Mouse (Mus musculus) hindbrain, embryonic 10.5 days (tissue): ENCODE results near the gene Rph3al. TPM values are rescaled to one million over a fixed set of nuclear protein-coding genes. Genes with fewer than 3 reads are reported as not detected.
A peak's percentile ranks its signal among the peaks of the same experiment; 100 is the strongest.

Experiments
- DNase-seq: peaks from one replicate; pipeline ENCODE4 v3.0.0-alpha.2; 2017; ENCODE audit warnings: low spot score
- H3K27ac ChIP-seq: fragments of 300-500 bp; sonication (generic); 2 replicates; pipeline ENCODE4 v1.5.1; 2016; ENCODE audit warnings: mild to moderate bottlenecking, moderate library complexity
- H3K27me3 ChIP-seq: fragments of 300-500 bp; sonication (generic); 2 replicates; pipeline ENCODE4 v1.6.1; 2016; ENCODE audit warnings: mild to moderate bottlenecking; ENCODE audit not compliant: poor library complexity, insufficient read depth, severe bottlenecking
- H3K36me3 ChIP-seq: fragments of 300-500 bp; sonication (generic); 2 replicates; pipeline ENCODE4 v1.6.1; 2016; ENCODE audit warnings: mild to moderate bottlenecking, moderate library complexity
- H3K4me1 ChIP-seq: fragments of 300-500 bp; sonication (generic); replicated peaks from 2 replicates; pipeline ENCODE4 v1.6.1; 2016; ENCODE audit warnings: mild to moderate bottlenecking
- H3K4me3 ChIP-seq: fragments of 300-500 bp; sonication (generic); 2 replicates; pipeline ENCODE4 v1.5.1; 2016; ENCODE audit warnings: mild to moderate bottlenecking, moderate library complexity
- H3K9me3 ChIP-seq: fragments of 300-500 bp; sonication (generic); 2 replicates; pipeline ENCODE4 v1.6.1; 2016; ENCODE audit warnings: mild to moderate bottlenecking, moderate library complexity
- WGBS: fragments of 180-500 bp; shearing (Covaris S2); methylation state at CpG from one replicate; pipeline ENCODE4 v1.1.7; 2016; 5-methylcytosine and 5-hydroxymethylcytosine counted together
- polyA plus RNA-seq: library from polyadenylated mRNA; unstranded; fragments of >200 nt; fragmentation: Nextera tagmentation; extraction: Ambion mirVana; gene quantifications from 2 replicates; pipeline ENCODE4 v1.2.1, GENCODE M21; 2016

The Rph3al gene
- polyA plus RNA-seq, 1 experiment from 2014 or later, result 2.4 TPM

GRCm38 (mm10) chr11:75865253-75865619, 73.0 kb downstream of the Rph3al start:
- peaks cover 59% of the 10 kb centered on the region for H3K4me1 ChIP-seq
- no peak overlapping the region for H3K4me3 ChIP-seq
- H3K9me3 ChIP-seq, result no peaks in the 10 kb centered on the region
- DNase-seq, result no peak
- 49% methylated on average over 7 of the region's 7 CpGs for WGBS
- H3K27ac ChIP-seq, result peak overlapping the region; percentile 67; the same call in 1 of the 2 replicates
- 0 out of 2 replicates have a peak, but pooled peaks cover 4% of the 10 kb centered on the region for H3K27me3 ChIP-seq
- no peaks in the 10 kb centered on the region for H3K36me3 ChIP-seq

DNA sequence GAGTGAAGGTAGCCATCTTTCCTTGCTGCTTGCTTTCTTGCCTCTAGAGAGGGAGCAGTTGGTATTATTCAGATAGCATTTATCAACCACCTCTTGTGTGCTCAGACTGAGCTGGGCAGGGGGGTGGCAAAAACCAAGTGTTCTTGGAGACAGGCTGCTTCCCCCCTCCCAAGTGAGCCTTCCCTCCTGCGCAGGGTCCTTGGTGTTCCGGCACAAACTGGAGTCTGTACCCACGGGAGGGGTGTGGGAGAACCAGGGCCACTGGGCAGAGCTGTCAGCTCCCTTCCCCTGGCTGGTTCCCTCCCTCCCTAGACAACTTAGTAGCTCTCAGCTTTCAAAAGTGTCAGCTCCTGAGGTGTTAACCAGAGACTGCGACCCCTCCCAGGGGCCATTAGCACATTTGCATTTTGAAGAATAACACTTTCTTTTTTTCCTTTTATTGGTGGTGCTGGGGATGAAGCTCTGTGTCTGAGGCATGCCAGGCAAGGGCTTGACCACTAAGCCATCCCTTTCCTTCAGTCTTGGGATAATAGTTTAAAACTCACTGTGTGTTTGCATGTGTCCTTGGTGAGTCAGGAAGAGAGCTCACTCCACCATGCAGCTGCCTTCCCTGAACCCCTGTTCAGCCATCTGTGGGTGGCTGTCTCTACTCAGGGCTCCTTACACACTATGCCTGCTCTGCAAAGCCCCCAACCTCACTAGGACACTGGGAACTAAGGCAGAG, 73.5 kb downstream of the Rph3al start:
- Histone ChIP-seq H3K4me1 (peaks cover 58% of the 10 kb centered on the region), H3K27ac (peak overlapping the region; percentile 67), H3K36me3 (no peaks in the 10 kb centered on the region), H3K9me3 (no peaks in the 10 kb centered on the region), H3K27me3 (0 out of 2 replicates have a peak, but pooled peaks cover 4% of the 10 kb centered on the region), H3K4me3 (no peak overlapping the region)
- 36% methylated on average over 4 of the region's 4 CpGs for WGBS
- no peak for DNase-seq

DNA sequence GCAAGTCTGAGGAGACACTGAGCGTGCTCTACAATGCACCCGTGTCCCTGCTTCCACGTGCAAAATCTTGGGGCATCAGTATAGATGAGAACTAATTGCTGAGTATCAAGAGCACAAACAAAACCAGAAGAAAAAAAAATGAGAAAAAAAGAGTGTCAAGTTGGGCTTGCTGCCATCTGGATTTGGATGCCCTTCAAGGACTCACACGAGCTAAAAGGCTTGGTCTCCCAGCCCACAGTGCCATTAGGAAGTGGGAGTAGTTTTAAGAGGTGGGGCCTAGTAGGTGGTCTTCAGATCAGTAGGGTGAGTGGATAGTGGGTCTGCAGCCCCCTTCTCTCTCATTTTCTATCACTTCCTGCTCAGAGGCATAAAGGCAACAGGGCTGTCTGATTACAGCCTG, 75.8 kb downstream of the Rph3al start:
- 87% methylated on average over 4 of the region's 4 CpGs for WGBS
- H3K4me1 ChIP-seq, result peaks cover 67% of the 10 kb centered on the region
- no peaks in the 10 kb centered on the region for H3K9me3 ChIP-seq
- no peak for DNase-seq
- H3K36me3 ChIP-seq, result no peaks in the 10 kb centered on the region
- H3K27me3 ChIP-seq, result 0 out of 2 replicates have a peak, but pooled peaks cover 2% of the 10 kb centered on the region
- H3K27ac ChIP-seq, result no peak overlapping the region
- no peak overlapping the region for H3K4me3 ChIP-seq

DNA sequence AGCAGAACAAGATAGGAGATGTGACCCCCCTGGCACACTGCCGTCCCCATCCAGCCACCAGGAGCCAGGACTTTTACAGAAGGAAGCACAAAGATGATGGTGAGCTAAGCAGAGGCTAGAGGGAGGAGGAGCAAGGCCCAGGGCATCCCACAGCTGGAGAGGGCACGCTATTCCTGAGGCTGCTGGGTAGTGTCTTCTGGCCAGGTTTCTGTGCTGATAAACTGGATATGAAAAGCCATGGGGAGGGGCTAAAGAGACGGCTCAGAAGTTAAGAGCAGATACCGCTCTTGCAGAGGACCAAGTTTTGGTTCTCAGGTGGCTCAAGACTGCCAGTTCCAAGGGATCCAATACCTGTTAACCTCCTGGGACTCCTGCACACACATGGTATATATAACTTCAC, 76.6 kb downstream of the Rph3al start:
- H3K4me1 ChIP-seq, result peaks cover 67% of the 10 kb centered on the region
- WGBS, result 70% methylated on average over 4 of the region's 4 CpGs
- H3K27me3 ChIP-seq, result no peaks in the 10 kb centered on the region
- no peak overlapping the region for H3K27ac ChIP-seq
- no peak overlapping the region for H3K4me3 ChIP-seq
- H3K36me3 ChIP-seq, result no peaks in the 10 kb centered on the region
- no peak for DNase-seq
- H3K9me3 ChIP-seq, result no peaks in the 10 kb centered on the region

DNA sequence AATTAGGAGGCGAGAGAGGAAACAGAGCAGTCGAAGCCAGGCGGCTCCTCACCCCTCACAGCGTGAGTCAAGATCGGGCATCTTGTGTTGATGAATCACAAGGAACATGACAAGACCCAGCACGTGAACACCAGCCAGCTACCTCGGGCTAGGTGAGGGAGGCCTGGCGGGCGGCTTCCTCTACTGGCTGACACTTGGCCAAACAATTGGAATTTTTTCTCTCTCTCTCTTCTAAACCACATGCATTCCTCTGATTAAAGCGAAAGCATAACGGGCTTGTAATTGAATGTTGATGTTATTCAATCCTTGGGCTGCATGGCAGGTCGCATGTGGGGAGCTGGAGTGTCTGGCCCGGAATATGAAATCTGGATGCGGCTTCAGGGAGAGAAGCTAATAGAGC, 77.0 kb downstream of the Rph3al start:
- Histone ChIP-seq H3K27ac (no peak overlapping the region), H3K4me3 (no peak overlapping the region), H3K27me3 (no peaks in the 10 kb centered on the region), H3K36me3 (no peaks in the 10 kb centered on the region), H3K4me1 (peaks cover 62% of the 10 kb centered on the region), H3K9me3 (no peaks in the 10 kb centered on the region)
- WGBS, result 65% methylated on average over 14 of the region's 14 CpGs
- no peak for DNase-seq

GRCm38 (mm10) chr11:75859460-75859859, 78.8 kb downstream of the Rph3al start:
- Histone ChIP-seq H3K4me1 (peaks cover 45% of the 10 kb centered on the region), H3K4me3 (no peak overlapping the region), H3K27me3 (no peaks in the 10 kb centered on the region), H3K27ac (peak overlapping the region; percentile 29; the same call in 1 of the 2 replicates), H3K36me3 (no peaks in the 10 kb centered on the region), H3K9me3 (no peaks in the 10 kb centered on the region)
- no peak for DNase-seq
- WGBS, result 55% methylated on average over 8 of the region's 8 CpGs

- peaks cover 45% of the 10 kb centered on the region for H3K4me1 ChIP-seq
- no peak overlapping the region for H3K4me3 ChIP-seq
- peak overlapping the region; percentile 45; the same call in 1 of the 2 replicates for H3K27ac ChIP-seq
- no peaks in the 10 kb centered on the region for H3K27me3 ChIP-seq
- DNase-seq, result no peak
- no peaks in the 10 kb centered on the region for H3K36me3 ChIP-seq
- 77% methylated on average over 2 of the region's 2 CpGs for WGBS
- H3K9me3 ChIP-seq, result no peaks in the 10 kb centered on the region
Observed at GRCm38 (mm10) chr11:75858975-75859374, 79.3 kb downstream of the Rph3al start.

GRCm38 (mm10) chr11:75857781-75858180, 80.4 kb downstream of the Rph3al start:
- Histone ChIP-seq H3K27me3 (0 out of 2 replicates have a peak, but pooled peaks cover 5% of the 10 kb centered on the region), H3K36me3 (no peaks in the 10 kb centered on the region), H3K4me1 (peaks cover 56% of the 10 kb centered on the region), H3K4me3 (no peak overlapping the region), H3K27ac (no peak overlapping the region), H3K9me3 (no peaks in the 10 kb centered on the region)
- 87% methylated on average over 3 of the region's 3 CpGs for WGBS
- no peak for DNase-seq

GRCm38 (mm10) chr11:75854327-75854726, 83.9 kb downstream of the Rph3al start:
- WGBS, result 86% methylated on average over 7 of the region's 7 CpGs
- DNase-seq, result no peak
- Histone ChIP-seq H3K27ac (peak overlapping the region; percentile 29; the same call in 1 of the 2 replicates), H3K4me1 (peaks cover 39% of the 10 kb centered on the region), H3K27me3 (0 out of 2 replicates have a peak, but pooled peaks cover 5% of the 10 kb centered on the region), H3K36me3 (no peaks in the 10 kb centered on the region), H3K9me3 (no peaks in the 10 kb centered on the region), H3K4me3 (no peak overlapping the region)

GRCm38 (mm10) chr11:75853067-75853636, 85.1 kb downstream of the Rph3al start:
- 91% methylated on average over 10 of the region's 10 CpGs for WGBS
- no peak overlapping the region for H3K4me3 ChIP-seq
- H3K27me3 ChIP-seq, result 0 out of 2 replicates have a peak, but pooled peaks cover 5% of the 10 kb centered on the region
- peak overlapping the region; percentile 64; the same call in 1 of the 2 replicates for H3K27ac ChIP-seq
- DNase-seq, result no peak
- no peaks in the 10 kb centered on the region for H3K9me3 ChIP-seq
- H3K36me3 ChIP-seq, result no peaks in the 10 kb centered on the region
- peaks cover 29% of the 10 kb centered on the region for H3K4me1 ChIP-seq

GRCm38 (mm10) chr11:75852485-75852884, 85.7 kb downstream of the Rph3al start:
- Histone ChIP-seq H3K36me3 (no peaks in the 10 kb centered on the region), H3K9me3 (no peaks in the 10 kb centered on the region), H3K27me3 (0 out of 2 replicates have a peak, but pooled peaks cover 5% of the 10 kb centered on the region), H3K4me1 (peaks cover 29% of the 10 kb centered on the region), H3K4me3 (no peak overlapping the region), H3K27ac (peak overlapping the region; percentile 25; the same call in 1 of the 2 replicates)
- no peak for DNase-seq
- 96% methylated on average over 2 of the region's 2 CpGs for WGBS

DNA sequence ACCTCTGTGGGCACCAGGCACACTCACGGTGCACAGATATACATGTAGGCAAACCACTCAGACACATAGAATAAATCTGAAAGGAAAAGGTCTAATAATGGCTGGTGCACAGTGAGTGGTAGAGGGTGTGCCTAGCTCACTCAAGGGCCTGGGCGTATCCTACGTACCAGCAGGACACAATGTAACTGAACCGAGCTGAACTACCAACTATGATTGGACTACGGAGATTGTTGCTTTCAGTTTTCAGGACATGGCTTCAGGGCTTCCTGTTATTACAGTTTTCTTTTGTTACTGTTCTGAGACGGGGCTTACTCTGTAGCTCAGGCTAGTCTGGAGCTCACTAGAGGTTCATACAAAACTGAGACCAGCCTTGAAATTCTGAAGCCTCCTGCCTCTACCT, 88.7 kb downstream of the Rph3al start:
- 89% methylated on average over 6 of the region's 6 CpGs for WGBS
- no peaks in the 10 kb centered on the region for H3K36me3 ChIP-seq

DNA sequence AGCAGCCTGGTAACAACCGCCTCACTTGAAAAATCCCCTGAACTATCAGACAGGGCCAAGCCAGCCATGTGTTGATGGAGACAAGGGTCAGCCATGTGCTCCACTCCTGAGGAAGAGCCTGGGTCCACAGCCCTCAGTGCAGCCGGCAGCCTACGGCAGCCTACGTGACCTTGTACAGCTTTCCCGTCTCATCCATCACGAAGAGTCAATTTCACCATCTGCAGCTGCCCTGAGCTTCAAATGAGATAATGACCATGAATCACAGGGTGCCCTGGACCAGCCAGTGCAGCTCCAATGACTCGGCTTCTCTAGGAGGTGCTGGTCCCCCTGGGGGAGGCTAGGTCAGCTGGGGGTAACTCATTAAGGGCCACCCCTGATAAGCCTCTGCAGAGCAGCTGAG, 91.6 kb downstream of the Rph3al start:
- no peaks in the 10 kb centered on the region for H3K36me3 ChIP-seq
- H3K27me3 ChIP-seq, result peaks cover 4% of the 10 kb centered on the region; the same call in 1 of the 2 replicates
- peak overlapping the region; percentile 62; the same call in 1 of the 2 replicates for H3K27ac ChIP-seq
- no peaks in the 10 kb centered on the region for H3K9me3 ChIP-seq
- H3K4me3 ChIP-seq, result no peak overlapping the region
- peaks cover 52% of the 10 kb centered on the region for H3K4me1 ChIP-seq
- DNase-seq, result peak; percentile 27
- WGBS, result 67% methylated on average over 7 of the region's 7 CpGs

More for the DNA sequence above, 88.7 kb downstream of the Rph3al start:
- peaks cover 52% of the 10 kb centered on the region for H3K4me1 ChIP-seq
- 0 out of 2 replicates have a peak, but pooled peaks cover 5% of the 10 kb centered on the region for H3K27me3 ChIP-seq
- H3K4me3 ChIP-seq, result no peak overlapping the region
- no peak overlapping the region for H3K27ac ChIP-seq
- no peak for DNase-seq
- H3K9me3 ChIP-seq, result no peaks in the 10 kb centered on the region
